Mouse (Mus musculus) frontal cortex, postnatal 25 days (tissue): ENCODE measurements around the gene AI597479.
A peak's percentile ranks its signal among the peaks of the same experiment; 100 is the strongest.

ENCODE experiments used
- DNase-seq, 2 experiments: peaks; one replicate each; pipeline ENCODE4 v3.0.0; 2022; ENCODE audit warnings: low spot score in 2 of 2

AI597479 gene

GRCm38 (mm10) chr1:43098031-43098984 lies at the start of gene AI597479, which contains the start of gene Tgfbrap1:
Gene AI597479, plus strand, starts transcription at chr1:43098710.
Gene Tgfbrap1, minus strand, starts transcription at chr1:43098637.
- peak; percentile 87 to 92 for DNase-seq

GRCm38 (mm10) chr1:43051903-43052302 lies 46.6 kb upstream of the AI597479 start:
- DNase-seq: no peak

GRCm38 (mm10) chr1:43065615-43066310 lies 32.7 kb upstream of the AI597479 start:
- DNase-seq: peak; percentile 54 to 67

- no peak for DNase-seq
Measured at GRCm38 (mm10) chr1:43066573-43066972, 31.9 kb upstream of the AI597479 start.

GRCm38 (mm10) chr1:43067551-43067950 lies 31.0 kb upstream of the AI597479 start:
- no peak for DNase-seq

- DNase-seq: no peak
Measured at GRCm38 (mm10) chr1:43070726-43071125, 27.8 kb upstream of the AI597479 start.

GRCm38 (mm10) chr1:43072028-43072427 lies 26.5 kb upstream of the AI597479 start:
- DNase-seq: no peak

GRCm38 (mm10) chr1:43072561-43072960 lies 25.9 kb upstream of the AI597479 start:
- DNase-seq: no peak

GRCm38 (mm10) chr1:43074791-43075190 lies 23.7 kb upstream of the AI597479 start:
- no peak for DNase-seq

GRCm38 (mm10) chr1:43078124-43078523 lies 20.4 kb upstream of the AI597479 start:
- DNase-seq: no peak

- DNase-seq: no peak
Measured at GRCm38 (mm10) chr1:43082946-43083345, 15.6 kb upstream of the AI597479 start.

- no peak for DNase-seq
Measured at GRCm38 (mm10) chr1:43090418-43090817, 8.1 kb upstream of the AI597479 start.

GRCm38 (mm10) chr1:43091306-43092055 lies 7.0 kb upstream of the AI597479 start:
- DNase-seq: no peak

GRCm38 (mm10) chr1:43092056-43093015 lies 6.2 kb upstream of the AI597479 start:
- peak; percentile 51 to 53 for DNase-seq

GRCm38 (mm10) chr1:43094206-43094605 lies 4.3 kb upstream of the AI597479 start:
- no peak for DNase-seq

- DNase-seq: no peak
Measured at GRCm38 (mm10) chr1:43108729-43109128, 10.2 kb downstream of the AI597479 start.

GRCm38 (mm10) chr1:43110556-43110955 lies 12.0 kb downstream of the AI597479 start:
- no peak for DNase-seq

- DNase-seq: peak; percentile 53 to 58
Measured at GRCm38 (mm10) chr1:43112882-43113281, 14.4 kb downstream of the AI597479 start.

- no peak for DNase-seq
Measured at GRCm38 (mm10) chr1:43117435-43117834, 18.9 kb downstream of the AI597479 start.

GRCm38 (mm10) chr1:43120950-43121349 lies 22.4 kb downstream of the AI597479 start:
- no peak for DNase-seq

- no peak for DNase-seq
Measured at GRCm38 (mm10) chr1:43122616-43123015, 24.1 kb downstream of the AI597479 start.
